Mouse (Mus musculus) cortical plate, adult 2 months (tissue): ENCODE measurements around the gene Cd59a.

ENCODE experiments used
- CTCF ChIP-seq: fragments of 200-500 bp; IDR thresholded peaks from 2 replicates; pipeline ENCODE4 v1.5.1; 2011; ENCODE audit warnings: mild to moderate bottlenecking, control low read depth, low read length; ENCODE audit not compliant: insufficient read depth; ENCODE audit errors: extremely low read depth
- POLR2A ChIP-seq: fragments of 200-500 bp; IDR thresholded peaks from 2 replicates; pipeline ENCODE4 v1.6.1; 2011; ENCODE audit warnings: mild to moderate bottlenecking, low read length, control low read depth; ENCODE audit not compliant: insufficient read depth; ENCODE audit errors: extremely low read depth

- no peak for TF ChIP-seq POLR2A
- TF ChIP-seq CTCF = no peak
Measured at GRCm38 (mm10) chr2:104099946-104100345, 4.3 kb downstream of the Cd59a start.
